Mouse (Mus musculus) CD4-positive naive resting alpha-beta T cell, adult 76 days (primary cell): ENCODE results near the gene Gm21905. TPM values are rescaled to one million over a fixed set of nuclear protein-coding genes. Genes with fewer than 3 reads are reported as not detected.

Experiments
- total RNA-seq: library from RNA; stranded (reverse); gene quantifications from one replicate; pipeline ENCODE4 v1.2.4, GENCODE M21; 2023

The Gm21905 gene
- total RNA-seq, result not detected

GRCm38 (mm10) chr5:67946321-67946720 lies at the start of gene Gm21905:
Gene Gm21905, minus strand, starts transcription at chr5:67946421.

GRCm38 (mm10) chr5:67941369-67941768 lies 4.9 kb downstream of the Gm21905 start, which contains the start of gene Gm5108:
Gene Gm5108, plus strand, starts transcription at chr5:67941669.

Other genes starting within 250 kb of the Gm21905 start
- 99.7 TPM for gene Atp8a1, start 99.0 kb downstream of the Gm21905 start, total RNA-seq
- not detected for gene Gm5108, start 4.8 kb downstream of the Gm21905 start, total RNA-seq
- not detected for gene Grxcr1, start 85.4 kb upstream of the Gm21905 start, total RNA-seq